Mouse (Mus musculus): ENCODE measurements at regions not wholly inside any gene's neighbourhood (a gene's known extent, or its start where the extent isn't known, plus 50 kb on each side); places are given as distances from the start of the nearest gene placed in this dataset.

DNA sequence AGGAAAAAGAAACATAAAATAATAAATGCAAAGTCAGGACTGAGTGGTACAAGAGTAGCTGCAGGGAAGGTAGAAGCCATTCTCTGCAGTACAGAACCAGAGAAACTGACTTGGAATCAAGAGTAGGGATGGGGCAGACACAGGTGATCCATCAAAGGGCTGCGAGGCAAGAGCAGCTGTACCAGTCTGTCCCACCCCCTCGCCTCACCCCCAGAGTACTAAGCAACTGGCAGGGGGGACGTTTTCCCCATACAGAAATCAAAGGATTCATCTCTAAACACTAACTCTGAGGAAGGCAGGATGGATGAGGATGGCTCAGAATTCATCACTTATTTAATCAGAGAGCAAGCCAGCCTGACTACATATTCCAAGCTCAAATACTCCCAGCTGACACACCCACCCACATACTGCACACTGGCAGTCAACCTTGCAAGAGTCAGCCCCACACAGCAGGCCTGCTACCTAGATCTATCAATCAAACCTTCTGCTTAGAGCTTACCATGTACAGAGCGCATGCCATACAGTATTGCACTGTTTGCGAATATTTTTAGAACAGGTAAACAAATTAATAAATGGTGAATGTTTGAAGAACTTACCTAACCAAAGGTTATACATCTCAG lies 180.5 kb upstream of the Plcz1 start:
- TF ChIP-seq ZC3H11A (IDR thresholded peaks at IDR 0.05; ENCODE audit: borderline replicate concordance, low read depth, low read length) (no peak), ZNF384 (IDR thresholded peaks at IDR 0.05; ENCODE audit: low read depth, low read length) (no peak), CHD2 (IDR thresholded peaks at IDR 0.05; ENCODE audit: low read depth, low read length) (no peak), HCFC1 (IDR thresholded peaks at IDR 0.05; ENCODE audit: borderline replicate concordance, insufficient read depth, low read length) (no peak), MAFK (IDR thresholded peaks at IDR 0.05; ENCODE audit: insufficient read depth, low read depth, low read length) (no peak)
